Mouse (Mus musculus) stomach, postnatal 0 days (tissue): ENCODE data around the gene Wwox. TPM values are rescaled to one million over a fixed set of nuclear protein-coding genes. Genes with fewer than 3 reads are reported as not detected.
A peak's percentile ranks its signal among the peaks of the same experiment; 100 is the strongest.

ENCODE experiments used
- ATAC-seq: fragments of 200-750 bp; cut with Nextera tagmentation; 2 replicates; pipeline ENCODE4 v1.8.0; 2017; ENCODE audit not compliant: low FRiP score, low TSS enrichment
- DNase-seq: peaks from one replicate; pipeline ENCODE4 v3.0.0-alpha.2; 2016; ENCODE audit warnings: low spot score
- H3K27ac ChIP-seq: fragments of 300-500 bp; sonication (generic); replicated peaks from 2 replicates; pipeline ENCODE4 v1.5.1; 2014; ENCODE audit warnings: mild to moderate bottlenecking, control low read depth
- H3K27me3 ChIP-seq: fragments of 300-500 bp; sonication (generic); 2 replicates; pipeline ENCODE4 v1.6.1; 2014; ENCODE audit warnings: low read length; ENCODE audit not compliant: control insufficient read depth, insufficient read depth
- H3K36me3 ChIP-seq: fragments of 300-500 bp; sonication (generic); 2 replicates; pipeline ENCODE4 v1.6.1; 2014; ENCODE audit warnings: low read length, mixed read lengths; ENCODE audit not compliant: control insufficient read depth, insufficient read depth
- H3K4me1 ChIP-seq: fragments of 300-500 bp; sonication (generic); replicated peaks from 2 replicates; pipeline ENCODE4 v1.6.1; 2014; ENCODE audit warnings: antibody characterized with exemption; ENCODE audit not compliant: control insufficient read depth, insufficient read depth
- H3K4me2 ChIP-seq: fragments of 300-500 bp; sonication (generic); replicated peaks from 2 replicates; pipeline ENCODE4 v1.6.1; 2014; ENCODE audit warnings: low read depth, mild to moderate bottlenecking, control low read depth, moderate library complexity
- H3K4me3 ChIP-seq: fragments of 300-500 bp; sonication (generic); 2 replicates; pipeline ENCODE4 v1.5.1; 2014; ENCODE audit warnings: low read depth, low read length, control low read depth
- H3K9ac ChIP-seq: fragments of 300-500 bp; sonication (generic); 2 replicates; pipeline ENCODE4 v1.6.1; 2014; ENCODE audit warnings: mild to moderate bottlenecking, low read length, control low read depth, mixed read lengths
- H3K9me3 ChIP-seq: fragments of 300-500 bp; sonication (generic); 2 replicates; pipeline ENCODE4 v1.6.1; 2016; ENCODE audit warnings: low read length; ENCODE audit not compliant: control insufficient read depth
- CTCF ChIP-seq: IDR thresholded peaks from 2 replicates; pipeline ENCODE4 v1.5.1; 2016; ENCODE audit warnings: antibody characterized with exemption, low read depth, mild to moderate bottlenecking, moderate library complexity
- EP300 ChIP-seq: optimal IDR thresholded peaks from 2 replicates; pipeline ENCODE3; 2016; ENCODE audit warnings: antibody characterized with exemption
- WGBS: fragments of 180-500 bp; shearing (Covaris S2); extraction: QIAGEN DNeasy Blood & Tissue Kit; methylation state at CpG from one replicate; pipeline ENCODE4 v1.1.7; 2014; 5-methylcytosine and 5-hydroxymethylcytosine counted together
- polyA plus RNA-seq: library from polyadenylated mRNA; unstranded; fragments of >200 nt; fragmentation: Nextera tagmentation; extraction: Ambion mirVana; gene quantifications from 2 replicates; pipeline ENCODE4 v1.2.1, GENCODE M21; 2015

The Wwox gene
- polyA plus RNA-seq, 1 experiment from 2014 or later, result 9.2 TPM

DNA sequence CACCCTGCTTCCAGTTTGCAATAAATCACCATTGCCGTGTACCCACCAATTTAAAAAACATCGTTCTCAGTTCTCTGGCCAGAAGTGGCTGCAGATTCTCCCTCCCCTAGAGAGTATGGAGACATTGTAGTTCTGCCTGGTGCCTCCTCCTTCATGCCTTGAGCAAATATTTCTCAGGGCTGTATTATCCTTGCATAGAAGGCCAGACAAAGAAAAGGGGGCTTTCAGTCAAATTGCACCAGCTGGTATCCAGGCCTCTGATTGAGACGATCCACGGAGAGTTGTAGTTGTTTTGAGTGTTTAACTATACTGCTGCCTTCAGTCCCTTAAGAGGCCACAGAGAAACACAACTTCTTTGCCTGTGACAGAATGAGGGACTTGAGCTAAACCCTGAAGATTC lies 935.5 kb downstream of the Wwox start:
- no peak overlapping the region for H3K4me3 ChIP-seq
- H3K4me2 ChIP-seq, result no peak overlapping the region
- no peaks in the 10 kb centered on the region for H3K27me3 ChIP-seq
- no peak for DNase-seq
- no peaks in the 10 kb centered on the region for H3K36me3 ChIP-seq
- H3K4me1 ChIP-seq, result 0 out of 2 replicates have a peak, but pooled peaks cover 3% of the 10 kb centered on the region
- H3K27ac ChIP-seq, result no peak overlapping the region
- WGBS, result 18% methylated on average over 4 of the region's 4 CpGs
- TF ChIP-seq CTCF, result no peak
- TF ChIP-seq EP300, result no peak
- no peaks in the 10 kb centered on the region for H3K9me3 ChIP-seq
- no peak overlapping the region for H3K9ac ChIP-seq
- ATAC-seq, result no peak

DNA sequence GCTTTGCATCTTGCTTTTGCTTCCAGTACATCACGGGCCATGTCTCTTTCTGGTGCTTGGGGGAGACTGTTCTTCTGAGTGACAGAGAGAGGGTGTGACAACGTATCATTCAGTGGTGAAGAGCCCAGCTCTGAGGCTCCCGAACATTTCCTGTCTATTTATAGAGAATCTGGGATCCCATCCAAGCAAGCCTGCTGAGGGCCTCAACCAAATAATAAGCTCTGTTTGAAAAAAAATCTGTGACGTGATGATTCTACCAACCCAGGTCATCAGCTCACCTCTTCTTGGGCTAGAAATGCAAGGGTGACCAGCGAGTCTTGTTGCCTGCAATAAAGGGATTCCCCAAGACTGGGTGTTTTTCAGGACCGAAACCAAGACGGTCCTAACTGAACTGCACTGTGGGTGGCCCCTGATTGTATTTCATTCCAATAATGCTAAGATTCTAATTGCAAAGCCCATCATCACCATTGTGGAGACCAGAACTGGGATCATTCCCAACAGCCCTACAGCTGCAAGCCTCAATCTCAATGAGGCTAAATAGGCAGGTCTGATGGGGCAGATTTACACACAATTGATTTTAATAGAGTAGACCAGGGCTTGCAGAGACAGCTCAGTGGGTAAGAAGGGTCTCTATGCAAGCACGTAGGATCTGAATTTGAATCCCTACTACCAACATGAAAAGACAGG lies 936.0 kb downstream of the Wwox start:
- H3K9me3 ChIP-seq, result no peaks in the 10 kb centered on the region
- H3K27me3 ChIP-seq, result no peaks in the 10 kb centered on the region
- WGBS, result 38% methylated on average over 8 of the region's 8 CpGs
- H3K4me2 ChIP-seq, result no peak overlapping the region
- H3K4me3 ChIP-seq, result no peak overlapping the region
- no peak for ATAC-seq
- 0 out of 2 replicates have a peak, but pooled peaks cover 3% of the 10 kb centered on the region for H3K4me1 ChIP-seq
- DNase-seq, result no peak
- TF ChIP-seq CTCF (no peak), EP300 (no peak)
- no peak overlapping the region for H3K9ac ChIP-seq
- H3K27ac ChIP-seq, result no peak overlapping the region
- no peaks in the 10 kb centered on the region for H3K36me3 ChIP-seq

DNA sequence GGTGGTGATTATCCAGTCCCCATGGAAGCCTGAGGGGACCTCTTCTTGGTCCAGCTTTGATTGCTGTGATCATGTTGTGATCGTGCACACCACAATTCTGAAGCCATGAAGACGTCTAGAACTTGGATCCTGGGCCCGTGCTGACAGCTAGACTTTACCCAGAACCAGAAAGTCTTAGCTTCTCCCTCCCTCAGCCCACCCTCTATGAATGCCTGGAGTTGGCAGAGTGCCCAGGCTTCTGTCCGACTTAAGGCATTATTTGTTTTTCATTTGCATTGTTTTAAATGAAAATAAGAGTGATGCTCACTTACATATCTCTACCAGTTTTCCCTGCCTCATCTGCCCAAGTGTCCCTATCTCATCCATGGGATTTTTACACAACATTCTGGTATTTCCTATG lies 937.9 kb downstream of the Wwox start:
- H3K4me2 ChIP-seq, result no peak overlapping the region
- DNase-seq (no peak), ATAC-seq (no peak)
- H3K36me3 ChIP-seq, result no peaks in the 10 kb centered on the region
- no peaks in the 10 kb centered on the region for H3K9me3 ChIP-seq
- no peak overlapping the region for H3K27ac ChIP-seq
- H3K27me3 ChIP-seq, result no peaks in the 10 kb centered on the region
- TF ChIP-seq EP300, result no peak
- TF ChIP-seq CTCF, result no peak
- H3K4me3 ChIP-seq, result no peak overlapping the region
- H3K4me1 ChIP-seq, result 0 out of 2 replicates have a peak, but pooled peaks cover 3% of the 10 kb centered on the region
- H3K9ac ChIP-seq, result no peak overlapping the region
- 34% methylated on average over 4 of the region's 4 CpGs for WGBS

DNA sequence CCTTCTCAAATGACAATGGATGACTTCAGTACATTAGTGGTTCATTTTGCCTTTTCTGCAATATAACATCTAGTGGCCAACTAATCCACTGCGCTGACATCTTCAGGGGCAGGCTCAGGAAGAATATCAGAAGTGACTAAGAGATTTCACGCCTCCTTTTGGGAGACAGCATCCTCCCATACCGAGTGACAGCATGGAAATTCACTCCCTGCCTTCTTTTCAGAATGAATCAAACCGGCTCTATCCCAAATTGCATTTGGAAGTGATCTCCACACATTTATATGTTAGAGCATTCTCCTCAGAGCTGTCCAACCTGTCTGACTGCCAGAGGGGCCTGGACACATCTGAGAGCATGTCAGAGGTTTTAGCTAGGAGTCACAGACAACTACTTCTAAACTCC lies 940.6 kb downstream of the Wwox start:
- Histone ChIP-seq H3K9ac (no peak overlapping the region), H3K27ac (no peak overlapping the region), H3K4me2 (no peak overlapping the region), H3K4me3 (no peak overlapping the region), H3K27me3 (no peaks in the 10 kb centered on the region), H3K9me3 (no peaks in the 10 kb centered on the region), H3K36me3 (no peaks in the 10 kb centered on the region), H3K4me1 (0 out of 2 replicates have a peak, but pooled peaks cover 2% of the 10 kb centered on the region)
- no peak for ATAC-seq
- DNase-seq, result no peak
- 69% methylated on average over 4 of the region's 4 CpGs for WGBS
- TF ChIP-seq CTCF (no peak), EP300 (no peak)

DNA sequence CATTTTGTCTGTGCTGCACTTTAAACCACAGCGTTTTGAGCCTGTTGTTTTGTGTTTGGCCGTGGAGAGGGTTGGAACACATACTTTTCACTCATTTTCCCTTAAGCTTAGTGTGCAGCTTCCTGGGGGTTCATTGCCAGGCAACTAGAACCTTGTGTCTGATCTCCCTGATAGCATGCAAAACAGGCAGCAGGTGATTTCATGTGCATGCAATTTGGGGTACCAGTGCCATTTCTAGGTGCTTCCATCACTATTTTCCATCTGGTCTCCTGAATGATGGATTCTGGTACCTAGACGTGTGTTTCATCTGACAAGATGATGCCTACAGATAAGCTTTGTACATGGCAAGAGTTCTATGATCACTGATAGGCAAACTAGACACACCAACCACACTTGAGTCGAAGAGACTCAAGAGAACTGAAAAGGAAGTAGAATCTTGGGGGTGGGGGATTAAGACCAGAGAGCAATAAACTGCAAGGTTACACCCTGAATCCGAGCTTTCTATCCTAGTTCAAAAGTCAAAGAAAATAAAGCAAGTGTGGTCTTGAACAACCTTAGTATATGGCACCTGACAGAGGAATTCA lies 951.6 kb downstream of the Wwox start:
- Histone ChIP-seq H3K9me3 (no peaks in the 10 kb centered on the region), H3K4me1 (no peaks in the 10 kb centered on the region), H3K27ac (no peak overlapping the region), H3K36me3 (no peaks in the 10 kb centered on the region), H3K4me3 (no peak overlapping the region), H3K4me2 (no peak overlapping the region), H3K9ac (no peak overlapping the region), H3K27me3 (no peaks in the 10 kb centered on the region)
- TF ChIP-seq EP300 (no peak), CTCF (no peak)
- ATAC-seq, result no peak
- WGBS, result 87% methylated on average over 5 of the region's 5 CpGs
- no peak for DNase-seq

DNA sequence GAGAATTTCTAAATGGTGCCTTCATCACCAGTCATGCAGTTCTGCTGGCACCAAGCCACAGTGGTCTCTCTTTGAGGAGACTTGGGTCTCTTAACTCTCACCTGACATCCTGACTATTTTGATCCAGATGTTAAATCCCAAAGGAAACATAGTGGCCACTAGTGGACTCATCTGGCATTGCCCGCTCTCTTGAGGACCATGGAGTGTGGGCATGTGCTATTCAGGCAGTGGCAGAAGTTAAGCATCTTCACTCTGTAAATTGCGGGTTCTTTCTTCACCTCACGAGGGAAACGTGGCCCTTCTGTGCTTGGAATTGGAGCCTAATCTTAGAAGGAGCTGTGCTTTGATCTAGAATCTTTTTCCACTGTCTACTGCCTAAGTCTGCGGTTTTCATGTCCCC lies 956.4 kb downstream of the Wwox start:
- Histone ChIP-seq H3K9me3 (no peaks in the 10 kb centered on the region), H3K27ac (no peak overlapping the region), H3K36me3 (no peaks in the 10 kb centered on the region), H3K9ac (no peak overlapping the region), H3K27me3 (no peaks in the 10 kb centered on the region), H3K4me2 (no peak overlapping the region), H3K4me1 (no peaks in the 10 kb centered on the region), H3K4me3 (no peak overlapping the region)
- ATAC-seq (no peak), DNase-seq (peak; percentile 19)
- TF ChIP-seq EP300 (no peak), CTCF (peak; percentile 70)
- 79% methylated on average over 5 of the region's 5 CpGs for WGBS
